Mouse (Mus musculus): ENCODE measurements around the gene Cdk2. TPM values are rescaled to one million over a fixed set of nuclear protein-coding genes. Genes with fewer than 3 reads are reported as not detected.

Cdk2 gene
- total and polyA plus RNA-seq, 2 experiments from 2014 or later: 10.7 to 11.1 TPM

GRCm38 (mm10) chr10:128744680-128745601 lies 40.1 kb upstream of the Cdk2 start, which contains the start of gene Dgka:
Dgka (minus strand) TSS chr10:128744855.
- H3K36me3 ChIP-seq (ENCODE audit: insufficient read depth, low read length): no peaks in the 10 kb centered on the region
- peak; percentile 50 for TF ChIP-seq CTCF (IDR thresholded peaks at IDR 0.05)
- peak within 1 kb of the TSS; percentile 66 for H3K9ac ChIP-seq (replicated peaks; ENCODE audit: low read length, poor library complexity, severe bottlenecking)
- ATAC-seq (ENCODE audit: low FRiP score) (no peak), DNase-seq (ENCODE audit: low spot score) (peak; percentile 8)
- no peak within 1 kb of the TSS for H3K27ac ChIP-seq (ENCODE audit: low read depth, low read length)
- H3K4me2 ChIP-seq (ENCODE audit: low read depth, low read length, poor library complexity, severe bottlenecking): peak within 1 kb of the TSS; percentile 99
- H3K4me1 ChIP-seq (ENCODE audit: insufficient read depth, low read length): peaks cover 6% of the 10 kb centered on the region; the same call in 1 of the 2 replicates
- H3K9me3 ChIP-seq (ENCODE audit: low read length): no peaks in the 10 kb centered on the region
- peak within 1 kb of the TSS; percentile 68 for H3K4me3 ChIP-seq (ENCODE audit: low read depth, low read length)
- WGBS: 24% methylated on average over 18 of the region's 18 CpGs
- H3K27me3 ChIP-seq (ENCODE audit: insufficient read depth, low read length): peaks cover 7% of the 10 kb centered on the region; the same call in 1 of the 2 replicates

GRCm38 (mm10) chr10:128744211-128744610 lies 39.4 kb upstream of the Cdk2 start:
- Histone ChIP-seq H3K27ac (ENCODE audit: low read depth, low read length) (no peak overlapping the region), H3K4me2 (ENCODE audit: low read depth, low read length, poor library complexity, severe bottlenecking) (peak overlapping the region; percentile 99), H3K4me1 (ENCODE audit: insufficient read depth, low read length) (peaks cover under 1% of the 10 kb centered on the region; the same call in 1 of the 2 replicates), H3K9me3 (ENCODE audit: low read length) (no peaks in the 10 kb centered on the region), H3K4me3 (ENCODE audit: low read depth, low read length) (peak overlapping the region; percentile 68), H3K9ac (replicated peaks; ENCODE audit: low read length, poor library complexity, severe bottlenecking) (peak overlapping the region; percentile 66), H3K27me3 (ENCODE audit: insufficient read depth, low read length) (peaks cover 7% of the 10 kb centered on the region; the same call in 1 of the 2 replicates), H3K36me3 (ENCODE audit: insufficient read depth, low read length) (no peaks in the 10 kb centered on the region)
- TF ChIP-seq CTCF (IDR thresholded peaks at IDR 0.05): no peak
- DNase-seq (ENCODE audit: low spot score) (no peak), ATAC-seq (ENCODE audit: low FRiP score) (no peak)
- 20% methylated on average over 8 of the region's 8 CpGs for WGBS

- Histone ChIP-seq H3K4me3 (ENCODE audit: low read depth, low read length) (peak overlapping the region; percentile 68), H3K4me1 (ENCODE audit: insufficient read depth, low read length) (no peaks in the 10 kb centered on the region; the same call in 1 of the 2 replicates), H3K36me3 (ENCODE audit: insufficient read depth, low read length) (no peaks in the 10 kb centered on the region), H3K9ac (replicated peaks; ENCODE audit: low read length, poor library complexity, severe bottlenecking) (peak overlapping the region; percentile 66), H3K27me3 (ENCODE audit: insufficient read depth, low read length) (peaks cover 7% of the 10 kb centered on the region; the same call in 1 of the 2 replicates), H3K4me2 (ENCODE audit: low read depth, low read length, poor library complexity, severe bottlenecking) (peak overlapping the region; percentile 99), H3K27ac (ENCODE audit: low read depth, low read length) (no peak overlapping the region), H3K9me3 (ENCODE audit: low read length) (no peaks in the 10 kb centered on the region)
- ATAC-seq (ENCODE audit: low FRiP score) (no peak), DNase-seq (ENCODE audit: low spot score) (peak; percentile 39)
- TF ChIP-seq CTCF (IDR thresholded peaks at IDR 0.05): no peak
- WGBS: 1% methylated on average over 36 of the region's 37 CpGs
These were observed 39.0 kb upstream of the Cdk2 start for GRCm38 (mm10) chr10:128743791-128744191.

- peak overlapping the region; percentile 68 for H3K4me3 ChIP-seq (ENCODE audit: low read depth, low read length)
- no peaks in the 10 kb centered on the region for H3K36me3 ChIP-seq (ENCODE audit: insufficient read depth, low read length)
- peaks cover 7% of the 10 kb centered on the region; the same call in 1 of the 2 replicates for H3K27me3 ChIP-seq (ENCODE audit: insufficient read depth, low read length)
- no peak overlapping the region for H3K27ac ChIP-seq (ENCODE audit: low read depth, low read length)
- no peaks in the 10 kb centered on the region; the same call in 1 of the 2 replicates for H3K4me1 ChIP-seq (ENCODE audit: insufficient read depth, low read length)
- TF ChIP-seq CTCF (IDR thresholded peaks at IDR 0.05): no peak
- no peaks in the 10 kb centered on the region for H3K9me3 ChIP-seq (ENCODE audit: low read length)
- peak overlapping the region; percentile 99 for H3K4me2 ChIP-seq (ENCODE audit: low read depth, low read length, poor library complexity, severe bottlenecking)
- DNase-seq (ENCODE audit: low spot score) (no peak), ATAC-seq (ENCODE audit: low FRiP score) (no peak)
- WGBS: 14% methylated on average over 7 of the region's 7 CpGs
- peak overlapping the region; percentile 66 for H3K9ac ChIP-seq (replicated peaks; ENCODE audit: low read length, poor library complexity, severe bottlenecking)
These were observed 38.4 kb upstream of the Cdk2 start for GRCm38 (mm10) chr10:128743235-128743634.

GRCm38 (mm10) chr10:128742616-128743015 lies 37.8 kb upstream of the Cdk2 start:
- DNase-seq (ENCODE audit: low spot score) (no peak), ATAC-seq (ENCODE audit: low FRiP score) (no peak)
- no peak overlapping the region for H3K27ac ChIP-seq (ENCODE audit: low read depth, low read length)
- 43% methylated on average over 4 of the region's 4 CpGs for WGBS
- no peak for TF ChIP-seq CTCF (IDR thresholded peaks at IDR 0.05)
- no peak overlapping the region for H3K9ac ChIP-seq (replicated peaks; ENCODE audit: low read length, poor library complexity, severe bottlenecking)
- peaks cover 7% of the 10 kb centered on the region; the same call in 1 of the 2 replicates for H3K27me3 ChIP-seq (ENCODE audit: insufficient read depth, low read length)
- no peaks in the 10 kb centered on the region for H3K36me3 ChIP-seq (ENCODE audit: insufficient read depth, low read length)
- H3K4me3 ChIP-seq (ENCODE audit: low read depth, low read length): no peak overlapping the region
- peak overlapping the region; percentile 99 for H3K4me2 ChIP-seq (ENCODE audit: low read depth, low read length, poor library complexity, severe bottlenecking)
- H3K9me3 ChIP-seq (ENCODE audit: low read length): no peaks in the 10 kb centered on the region
- H3K4me1 ChIP-seq (ENCODE audit: insufficient read depth, low read length): no peaks in the 10 kb centered on the region; the same call in 1 of the 2 replicates

- TF ChIP-seq CTCF (IDR thresholded peaks at IDR 0.05): no peak
- no peak for DNase-seq (ENCODE audit: low spot score)
- Histone ChIP-seq H3K27me3 (ENCODE audit: insufficient read depth, low read length) (peaks cover 7% of the 10 kb centered on the region; the same call in 1 of the 2 replicates), H3K9me3 (ENCODE audit: low read length) (no peaks in the 10 kb centered on the region), H3K4me2 (ENCODE audit: low read depth, low read length, poor library complexity, severe bottlenecking) (no peak overlapping the region), H3K9ac (replicated peaks; ENCODE audit: low read length, poor library complexity, severe bottlenecking) (no peak overlapping the region), H3K27ac (ENCODE audit: low read depth, low read length) (no peak overlapping the region), H3K4me3 (ENCODE audit: low read depth, low read length) (no peak overlapping the region), H3K4me1 (ENCODE audit: insufficient read depth, low read length) (no peaks in the 10 kb centered on the region; the same call in 1 of the 2 replicates), H3K36me3 (ENCODE audit: insufficient read depth, low read length) (no peaks in the 10 kb centered on the region)
- 61% methylated on average over 2 of the region's 2 CpGs for WGBS
- no peak for ATAC-seq (ENCODE audit: low FRiP score)
These were observed 35.5 kb upstream of the Cdk2 start for GRCm38 (mm10) chr10:128740296-128740695.

Measured in midbrain, postnatal 0 days (tissue).